In genomic region chr4:101550671-101551161, GRCm38 (mm10) we compare ENCODE assay signal across 8 mouse cellular contexts. TPM values are rescaled to one million over a fixed set of nuclear protein-coding genes. Genes with fewer than 3 reads are reported as not detected.
DNase-seq lines count a peak whose midpoint lies in the region; ATAC-seq and TF ChIP-seq lines count a peak whose summit lies in the region.

No protein-coding gene starts in this region.

- H3K27me3 ChIP-seq in thymus, adult 2 months (ENCODE audit: control insufficient read depth, insufficient read depth, low read length): no peaks in the 10 kb centered on the region
- peaks cover 44% of the 10 kb centered on the region for H3K27me3 ChIP-seq in heart, embryonic 15.5 days

- H3K27ac ChIP-seq in thymus, adult 2 months (ENCODE audit: control insufficient read depth, insufficient read depth, low read length): no peak overlapping the region
- no peak overlapping the region for H3K27ac ChIP-seq in heart, embryonic 15.5 days

- peak; percentile 15 for DNase-seq in thymus, adult 2 months
- no peak for DNase-seq in thymus, adult 18-20 months
- DNase-seq in embryo, embryonic 10.5 days (ENCODE audit: low spot score): peak; percentile 73
- DNase-seq in kidney, postnatal 14 days: peak; percentile 58
- peak; percentile 36 for DNase-seq in right cerebral cortex, postnatal 25 days
- no peak for DNase-seq in frontal cortex, postnatal 14 days (ENCODE audit: low spot score in 2 of 2)

- ATAC-seq in heart, embryonic 15.5 days (replicated peaks; ENCODE audit: insufficient number of reproducible peaks, insufficient read depth, low FRiP score, low read depth): peak; percentile 67
- peak; percentile 92 for ATAC-seq in megakaryocyte progenitor cell, adult 5-6 weeks (replicated peaks; ENCODE audit: poor library complexity)

- H3K36me3 ChIP-seq in thymus, adult 2 months (ENCODE audit: control insufficient read depth, insufficient read depth, low read length): no peaks in the 10 kb centered on the region; the same call in 1 of the 2 replicates
- H3K36me3 ChIP-seq in heart, embryonic 15.5 days: no peaks in the 10 kb centered on the region

- WGBS in thymus, adult 2 months: 22% methylated on average over 33 of the region's 33 CpGs
- under 1% methylated on average over 33 of the region's 33 CpGs for WGBS in heart, embryonic 15.5 days

- H3K9ac ChIP-seq in heart, embryonic 15.5 days: no peak overlapping the region

- peak overlapping the region; percentile 73 for H3K4me2 ChIP-seq in heart, embryonic 15.5 days

- TF ChIP-seq POLR2A in thymus, adult 2 months (IDR thresholded peaks at IDR 0.05; ENCODE audit: control insufficient read depth, extremely low read depth, insufficient read depth, low read length, poor library complexity): no peak

- H3K4me3 ChIP-seq in thymus, adult 2 months (ENCODE audit: control insufficient read depth, insufficient read depth, low read length): no peak overlapping the region
- peak overlapping the region; percentile 43 for H3K4me3 ChIP-seq in heart, embryonic 15.5 days

- peaks cover 9% of the 10 kb centered on the region for H3K4me1 ChIP-seq in thymus, adult 2 months (replicated peaks; ENCODE audit: control insufficient read depth, insufficient read depth, low read length)
- peaks cover 14% of the 10 kb centered on the region for H3K4me1 ChIP-seq in heart, embryonic 15.5 days (replicated peaks)

- TF ChIP-seq CTCF in thymus, adult 2 months (IDR thresholded peaks at IDR 0.05; ENCODE audit: borderline replicate concordance, control insufficient read depth, extremely low read depth, insufficient read depth, low read length, poor library complexity): no peak

- no peaks in the 10 kb centered on the region for H3K9me3 ChIP-seq in heart, embryonic 15.5 days (replicated peaks)

RNA-seq across cellular contexts. Expression of gene Dnajc6, which starts 54.3 kb away (rescaled TPM):
- polyA plus RNA-seq in thymus, adult 2 months (2012; rRNA removed): 29.6 and 31.9 TPM in 2 replicates
- 0.43 and 1.9 TPM in 2 replicates for polyA plus RNA-seq in heart, embryonic 15.5 days (2015; fragmentation: Nextera tagmentation; extraction: Ambion mirVana)
- total RNA-seq in megakaryocyte progenitor cell, adult 5-6 weeks (2015): 15.7 and 22.1 TPM in 2 replicates
- total RNA-seq in megakaryocyte progenitor cell, adult 5-6 weeks (2017): 17.6 and 21.6 TPM in 2 replicates

Comparison
In these comparisons a context has a peak if more than half of its experiments do, and no peak if none do; other contexts are left out.
1. DNase-seq: peak in thymus, adult 2 months (single experiment), embryo, embryonic 10.5 days (single experiment), kidney, postnatal 14 days (single experiment) and right cerebral cortex, postnatal 25 days (single experiment); none in thymus, adult 18-20 months (0 of 2) and frontal cortex, postnatal 14 days (0 of 2).
2. RNA of gene Dnajc6, which starts 54.3 kb away (polyA plus RNA-seq): 29.6 to 31.9 TPM in thymus, adult 2 months; 0.43 to 1.9 TPM in heart, embryonic 15.5 days; every median in the first group is over 10 times any median in the second.